Mouse (Mus musculus) hindbrain, embryonic 12.5 days (tissue): ENCODE data around the gene Dnah10. TPM values are rescaled to one million over a fixed set of nuclear protein-coding genes. Genes with fewer than 3 reads are reported as not detected.

Experiments used
- ATAC-seq: fragments of 200-750 bp; cut with Nextera tagmentation; 2 replicates; pipeline ENCODE4 v1.8.0; 2017; ENCODE audit warnings: moderate TSS enrichment; ENCODE audit not compliant: low FRiP score
- H3K27ac ChIP-seq: fragments of 300-500 bp; sonication (generic); 2 replicates; pipeline ENCODE4 v1.5.1; 2016; ENCODE audit warnings: mild to moderate bottlenecking
- H3K27me3 ChIP-seq: fragments of 300-500 bp; sonication (generic); 2 replicates; pipeline ENCODE4 v1.6.1; 2016; ENCODE audit warnings: mild to moderate bottlenecking
- H3K36me3 ChIP-seq: fragments of 300-500 bp; sonication (generic); 2 replicates; pipeline ENCODE4 v1.6.1; 2016; ENCODE audit warnings: mild to moderate bottlenecking
- H3K4me1 ChIP-seq: fragments of 300-500 bp; sonication (generic); 2 replicates; pipeline ENCODE4 v1.6.1; 2016
- H3K4me2 ChIP-seq: fragments of 300-500 bp; sonication (generic); replicated peaks from 2 replicates; pipeline ENCODE4 v1.6.1; 2016; ENCODE audit warnings: mild to moderate bottlenecking
- H3K4me3 ChIP-seq: fragments of 300-500 bp; sonication (generic); 2 replicates; pipeline ENCODE4 v1.5.1; 2016; ENCODE audit warnings: mild to moderate bottlenecking
- H3K9ac ChIP-seq: fragments of 300-500 bp; sonication (generic); 2 replicates; pipeline ENCODE4 v1.6.1; 2016; ENCODE audit warnings: mild to moderate bottlenecking, moderate library complexity
- H3K9me3 ChIP-seq: fragments of 300-500 bp; sonication (generic); replicated peaks from 2 replicates; pipeline ENCODE4 v1.6.1; 2016; ENCODE audit warnings: mild to moderate bottlenecking
- WGBS: fragments of 180-500 bp; shearing (Covaris S2); methylation state at CpG from one replicate; pipeline ENCODE4 v1.1.7; 2016; 5-methylcytosine and 5-hydroxymethylcytosine counted together
- polyA plus RNA-seq: library from polyadenylated mRNA; unstranded; fragments of >200 nt; fragmentation: Nextera tagmentation; extraction: Ambion mirVana; gene quantifications from 2 replicates; pipeline ENCODE4 v1.2.1, GENCODE M21; 2016

Dnah10 gene
- 0.26 and 0.40 TPM in 2 replicates for polyA plus RNA-seq

GRCm38 (mm10) chr5:124724997-124725396, at the start of gene Dnah10:
Gene Dnah10, plus strand, starts transcription at chr5:124725085.
- peaks cover 12% of the 10 kb centered on the region for H3K4me1 ChIP-seq
- peak within 1 kb of the TSS; percentile 14; the same call in 1 of the 2 replicates for H3K9ac ChIP-seq
- ATAC-seq = peak; percentile 54; the same call in 1 of the 2 replicates
- H3K36me3 ChIP-seq = peaks cover 39% of the 10 kb centered on the region
- WGBS = 9% methylated on average over 29 of the region's 29 CpGs
- no peaks in the 10 kb centered on the region for H3K9me3 ChIP-seq
- H3K27me3 ChIP-seq = peaks cover 4% of the 10 kb centered on the region; the same call in 1 of the 2 replicates
- H3K27ac ChIP-seq = no peak within 1 kb of the TSS
- H3K4me2 ChIP-seq = peak within 1 kb of the TSS; percentile 24
- no peak within 1 kb of the TSS for H3K4me3 ChIP-seq

GRCm38 (mm10) chr5:124713741-124714140, 11.1 kb upstream of the Dnah10 start:
- Histone ChIP-seq H3K4me2 (no peak overlapping the region), H3K36me3 (peaks cover 80% of the 10 kb centered on the region), H3K9me3 (no peaks in the 10 kb centered on the region), H3K27me3 (no peaks in the 10 kb centered on the region), H3K27ac (no peak overlapping the region), H3K4me3 (no peak overlapping the region), H3K9ac (no peak overlapping the region), H3K4me1 (no peaks in the 10 kb centered on the region)
- ATAC-seq = no peak
- WGBS = 94% methylated on average over 5 of the region's 5 CpGs

- no peak overlapping the region for H3K27ac ChIP-seq
- no peaks in the 10 kb centered on the region for H3K4me1 ChIP-seq
- no peak overlapping the region for H3K9ac ChIP-seq
- 92% methylated on average over 8 of the region's 8 CpGs for WGBS
- no peak for ATAC-seq
- H3K36me3 ChIP-seq = peaks cover 94% of the 10 kb centered on the region
- H3K4me3 ChIP-seq = no peak overlapping the region
- H3K9me3 ChIP-seq = no peaks in the 10 kb centered on the region
- H3K4me2 ChIP-seq = no peak overlapping the region
- H3K27me3 ChIP-seq = no peaks in the 10 kb centered on the region
Measured at GRCm38 (mm10) chr5:124715135-124715534, 9.8 kb upstream of the Dnah10 start.

- 96% methylated on average over 11 of the region's 11 CpGs for WGBS
- H3K4me2 ChIP-seq = no peak overlapping the region
- no peak for ATAC-seq
- no peak overlapping the region for H3K4me3 ChIP-seq
- no peaks in the 10 kb centered on the region for H3K9me3 ChIP-seq
- no peak overlapping the region for H3K27ac ChIP-seq
- H3K4me1 ChIP-seq = no peaks in the 10 kb centered on the region
- H3K9ac ChIP-seq = no peak overlapping the region
- H3K27me3 ChIP-seq = no peaks in the 10 kb centered on the region
- H3K36me3 ChIP-seq = peaks cover 94% of the 10 kb centered on the region
Measured at GRCm38 (mm10) chr5:124717969-124718368, 6.9 kb upstream of the Dnah10 start.

- no peak overlapping the region for H3K9ac ChIP-seq
- no peak overlapping the region for H3K27ac ChIP-seq
- H3K9me3 ChIP-seq = no peaks in the 10 kb centered on the region
- no peaks in the 10 kb centered on the region for H3K4me1 ChIP-seq
- 91% methylated on average over 7 of the region's 7 CpGs for WGBS
- no peak overlapping the region for H3K4me3 ChIP-seq
- no peaks in the 10 kb centered on the region for H3K27me3 ChIP-seq
- no peak for ATAC-seq
- peaks cover 94% of the 10 kb centered on the region for H3K36me3 ChIP-seq
- no peak overlapping the region for H3K4me2 ChIP-seq
Measured at GRCm38 (mm10) chr5:124718396-124718795, 6.5 kb upstream of the Dnah10 start.

GRCm38 (mm10) chr5:124723125-124723524, 1.8 kb upstream of the Dnah10 start:
- ATAC-seq = no peak
- no peak overlapping the region for H3K27ac ChIP-seq
- WGBS = 96% methylated on average over 6 of the region's 6 CpGs
- H3K4me3 ChIP-seq = no peak overlapping the region
- H3K9ac ChIP-seq = no peak overlapping the region
- H3K36me3 ChIP-seq = peaks cover 58% of the 10 kb centered on the region
- peaks cover 8% of the 10 kb centered on the region for H3K4me1 ChIP-seq
- no peaks in the 10 kb centered on the region for H3K9me3 ChIP-seq
- H3K27me3 ChIP-seq = peaks cover 4% of the 10 kb centered on the region; the same call in 1 of the 2 replicates
- no peak overlapping the region for H3K4me2 ChIP-seq

GRCm38 (mm10) chr5:124729662-124730206, 4.8 kb downstream of the Dnah10 start:
- Histone ChIP-seq H3K27me3 (peaks cover 4% of the 10 kb centered on the region; the same call in 1 of the 2 replicates), H3K4me3 (peak overlapping the region; percentile 22), H3K9me3 (no peaks in the 10 kb centered on the region), H3K27ac (no peak overlapping the region), H3K4me1 (peaks cover 8% of the 10 kb centered on the region), H3K36me3 (no peaks in the 10 kb centered on the region), H3K9ac (no peak overlapping the region), H3K4me2 (peak overlapping the region; percentile 45)
- 16% methylated on average over 21 of the region's 21 CpGs for WGBS
- no peak for ATAC-seq

GRCm38 (mm10) chr5:124733961-124734360, 9.1 kb downstream of the Dnah10 start:
- Histone ChIP-seq H3K4me1 (0 out of 2 replicates have a peak, but pooled peaks cover 4% of the 10 kb centered on the region), H3K27me3 (no peaks in the 10 kb centered on the region), H3K4me3 (no peak overlapping the region), H3K36me3 (no peaks in the 10 kb centered on the region), H3K9me3 (no peaks in the 10 kb centered on the region), H3K9ac (no peak overlapping the region), H3K27ac (no peak overlapping the region), H3K4me2 (no peak overlapping the region)
- WGBS = 89% methylated on average over 12 of the region's 12 CpGs
- no peak for ATAC-seq

GRCm38 (mm10) chr5:124741898-124742599, 17.2 kb downstream of the Dnah10 start:
- H3K9ac ChIP-seq = no peak overlapping the region
- 95% methylated on average over 21 of the region's 21 CpGs for WGBS
- no peaks in the 10 kb centered on the region for H3K36me3 ChIP-seq
- no peaks in the 10 kb centered on the region for H3K4me1 ChIP-seq
- no peaks in the 10 kb centered on the region for H3K27me3 ChIP-seq
- no peak overlapping the region for H3K27ac ChIP-seq
- no peak overlapping the region for H3K4me3 ChIP-seq
- no peak for ATAC-seq
- H3K4me2 ChIP-seq = no peak overlapping the region
- H3K9me3 ChIP-seq = 0 out of 2 replicates have a peak, but pooled peaks cover 12% of the 10 kb centered on the region

- H3K4me3 ChIP-seq = no peak overlapping the region
- H3K27me3 ChIP-seq = no peaks in the 10 kb centered on the region
- no peak overlapping the region for H3K9ac ChIP-seq
- no peak overlapping the region for H3K4me2 ChIP-seq
- WGBS = 74% methylated on average over 3 of the region's 3 CpGs
- H3K27ac ChIP-seq = no peak overlapping the region
- 0 out of 2 replicates have a peak, but pooled peaks cover 12% of the 10 kb centered on the region for H3K9me3 ChIP-seq
- ATAC-seq = no peak
- no peaks in the 10 kb centered on the region for H3K36me3 ChIP-seq
- H3K4me1 ChIP-seq = no peaks in the 10 kb centered on the region
Measured at GRCm38 (mm10) chr5:124743841-124744240, 19.0 kb downstream of the Dnah10 start.

GRCm38 (mm10) chr5:124746220-124746619, 21.3 kb downstream of the Dnah10 start:
- Histone ChIP-seq H3K4me1 (no peaks in the 10 kb centered on the region), H3K4me3 (no peak overlapping the region), H3K36me3 (no peaks in the 10 kb centered on the region), H3K27ac (no peak overlapping the region), H3K4me2 (no peak overlapping the region), H3K9me3 (0 out of 2 replicates have a peak, but pooled peaks cover 7% of the 10 kb centered on the region), H3K27me3 (no peaks in the 10 kb centered on the region), H3K9ac (no peak overlapping the region)
- ATAC-seq = no peak
- 92% methylated on average over 15 of the region's 15 CpGs for WGBS

- Histone ChIP-seq H3K4me2 (no peak overlapping the region), H3K36me3 (no peaks in the 10 kb centered on the region), H3K4me3 (no peak overlapping the region), H3K27ac (no peak overlapping the region), H3K9ac (no peak overlapping the region), H3K4me1 (no peaks in the 10 kb centered on the region), H3K9me3 (no peaks in the 10 kb centered on the region), H3K27me3 (no peaks in the 10 kb centered on the region)
- no peak for ATAC-seq
- WGBS = 87% methylated on average over 18 of the region's 18 CpGs
Measured at GRCm38 (mm10) chr5:124748296-124748695, 23.4 kb downstream of the Dnah10 start.

- Histone ChIP-seq H3K9me3 (no peaks in the 10 kb centered on the region), H3K36me3 (no peaks in the 10 kb centered on the region), H3K4me3 (no peak overlapping the region), H3K27ac (no peak overlapping the region), H3K4me1 (no peaks in the 10 kb centered on the region), H3K27me3 (no peaks in the 10 kb centered on the region), H3K9ac (no peak overlapping the region), H3K4me2 (no peak overlapping the region)
- no peak for ATAC-seq
- 85% methylated on average over 9 of the region's 9 CpGs for WGBS
Measured at GRCm38 (mm10) chr5:124751656-124752055, 26.8 kb downstream of the Dnah10 start.
